Mouse (Mus musculus) hindbrain, embryonic 15.5 days (tissue): ENCODE measurements at regions not wholly inside any gene's neighbourhood (a gene's known extent, or its start where the extent isn't known, plus 50 kb on each side); places are given as distances from the start of the nearest gene placed in this dataset.

Source experiments
- ATAC-seq: fragments of 200-750 bp; cut with Nextera tagmentation; 2 replicates; pipeline ENCODE4 v1.8.0; 2017; ENCODE audit warnings: low read depth, moderate number of reproducible peaks, moderate TSS enrichment; ENCODE audit not compliant: low FRiP score
- H3K27ac ChIP-seq: fragments of 300-500 bp; sonication (generic); replicated peaks from 2 replicates; pipeline ENCODE4 v1.5.1; 2015; ENCODE audit warnings: mild to moderate bottlenecking, inconsistent platforms
- H3K27me3 ChIP-seq: fragments of 300-500 bp; sonication (generic); 2 replicates; pipeline ENCODE4 v1.6.1; 2015; ENCODE audit warnings: control low read depth, inconsistent platforms
- H3K36me3 ChIP-seq: fragments of 300-500 bp; sonication (generic); 2 replicates; pipeline ENCODE4 v1.6.1; 2015; ENCODE audit warnings: control low read depth, inconsistent platforms
- H3K4me1 ChIP-seq: fragments of 300-500 bp; sonication (generic); replicated peaks from 2 replicates; pipeline ENCODE4 v1.6.1; 2015; ENCODE audit warnings: control low read depth, inconsistent platforms
- H3K4me2 ChIP-seq: fragments of 300-500 bp; sonication (generic); 2 replicates; pipeline ENCODE4 v1.6.1; 2015; ENCODE audit warnings: moderate library complexity, mild to moderate bottlenecking, inconsistent platforms
- H3K4me3 ChIP-seq: fragments of 300-500 bp; sonication (generic); 2 replicates; pipeline ENCODE4 v1.5.1; 2015; ENCODE audit warnings: mild to moderate bottlenecking, inconsistent platforms
- H3K9ac ChIP-seq: fragments of 300-500 bp; sonication (generic); 2 replicates; pipeline ENCODE4 v1.6.1; 2015; ENCODE audit warnings: inconsistent platforms
- H3K9me3 ChIP-seq: fragments of 300-500 bp; sonication (generic); 2 replicates; pipeline ENCODE4 v1.6.1; 2016; ENCODE audit warnings: control low read depth, inconsistent platforms
- whole genome bisulfite sequencing: fragments of 180-500 bp; shearing (Covaris S2); methylation state at CpG from one replicate; pipeline ENCODE4 v1.1.7; 2015; 5-methylcytosine and 5-hydroxymethylcytosine counted together

- no peak overlapping the region for H3K4me2 ChIP-seq
- no peak overlapping the region for H3K27ac ChIP-seq
- ATAC-seq, result no peak
- H3K36me3 ChIP-seq, result no peaks in the 10 kb centered on the region
- no peak overlapping the region for H3K4me3 ChIP-seq
- no peaks in the 10 kb centered on the region for H3K4me1 ChIP-seq
- WGBS, result 84% methylated on average over 6 of the region's 6 CpGs
- no peaks in the 10 kb centered on the region for H3K27me3 ChIP-seq
- no peaks in the 10 kb centered on the region for H3K9me3 ChIP-seq
- H3K9ac ChIP-seq, result no peak overlapping the region
Measured at GRCm38 (mm10) chr8:46414874-46415273, 56.0 kb upstream of the Acsl1 start.

- no peaks in the 10 kb centered on the region for H3K9me3 ChIP-seq
- H3K27ac ChIP-seq, result no peak overlapping the region
- 83% methylated on average over 5 of the region's 5 CpGs for WGBS
- no peak overlapping the region for H3K9ac ChIP-seq
- no peak for ATAC-seq
- no peak overlapping the region for H3K4me2 ChIP-seq
- no peaks in the 10 kb centered on the region for H3K36me3 ChIP-seq
- H3K4me1 ChIP-seq, result no peaks in the 10 kb centered on the region
- H3K27me3 ChIP-seq, result no peaks in the 10 kb centered on the region
- no peak overlapping the region for H3K4me3 ChIP-seq
Measured at GRCm38 (mm10) chr8:46419402-46419801, 51.4 kb upstream of the Acsl1 start.

GRCm38 (mm10) chr8:46420476-46420875, 50.4 kb upstream of the Acsl1 start:
- no peak for ATAC-seq
- Histone ChIP-seq H3K4me1 (no peaks in the 10 kb centered on the region), H3K4me2 (no peak overlapping the region), H3K9me3 (no peaks in the 10 kb centered on the region), H3K4me3 (no peak overlapping the region), H3K9ac (no peak overlapping the region), H3K27ac (no peak overlapping the region), H3K36me3 (no peaks in the 10 kb centered on the region), H3K27me3 (no peaks in the 10 kb centered on the region)
- WGBS, result 91% methylated on average over 8 of the region's 8 CpGs
